Mouse (Mus musculus): Measurements from ENCODE around the gene Ptges3. TPM values are rescaled to one million over a fixed set of nuclear protein-coding genes. Genes with fewer than 3 reads are reported as not detected.

The Ptges3 gene
- total RNA-seq, 2 experiments from 2014 or later = 125 to 132 TPM

GRCm38 (mm10) chr10:128092506-128093495 lies 34.0 kb downstream of the Ptges3 start:
- peak; percentile 89 for DNase-seq

- peak; percentile 41 for DNase-seq
These were observed 34.9 kb downstream of the Ptges3 start for GRCm38 (mm10) chr10:128093496-128094294.

GRCm38 (mm10) chr10:128094340-128094968 lies 35.7 kb downstream of the Ptges3 start:
- peak; percentile 87 for DNase-seq

- no peak for DNase-seq
These were observed 36.4 kb downstream of the Ptges3 start for GRCm38 (mm10) chr10:128095003-128095636.

GRCm38 (mm10) chr10:128096313-128096692 lies 37.5 kb downstream of the Ptges3 start:
- no peak for DNase-seq

GRCm38 (mm10) chr10:128096693-128097586 lies 38.2 kb downstream of the Ptges3 start:
- DNase-seq = peak; percentile 89

- peak; percentile 66 for DNase-seq
These were observed 38.8 kb downstream of the Ptges3 start for GRCm38 (mm10) chr10:128097587-128097971.

- DNase-seq = no peak
These were observed 51.5 kb downstream of the Ptges3 start for GRCm38 (mm10) chr10:128110103-128110761.

- DNase-seq = no peak
These were observed 52.5 kb downstream of the Ptges3 start for GRCm38 (mm10) chr10:128111227-128111626.

GRCm38 (mm10) chr10:128123833-128124232 lies 65.1 kb downstream of the Ptges3 start:
- DNase-seq = no peak

GRCm38 (mm10) chr10:128124831-128125230 lies 66.1 kb downstream of the Ptges3 start:
- DNase-seq = no peak

- DNase-seq = no peak
These were observed 67.2 kb downstream of the Ptges3 start for GRCm38 (mm10) chr10:128125951-128126350.

Small RNAs within 50 kb of the gene (microRNA-seq; reads per million reads assigned to microRNA genes)
- gene Mir677 = 30.4 to 44.6 reads per million in 2 experiments

Other genes starting within 250 kb of the Ptges3 start
- gene Rdh19, start 209.0 kb upstream of the Ptges3 start, total RNA-seq (2021) = not detected
- not detected for gene Rdh16f2, start 192.5 kb upstream of the Ptges3 start, total RNA-seq (2021)
- gene Rdh7, start 170.1 kb upstream of the Ptges3 start, total RNA-seq (2021) = not detected
- not detected for gene Sdr9c7, start 160.4 kb upstream of the Ptges3 start, total RNA-seq (2021)
- gene Hsd17b6, start 51.3 kb upstream of the Ptges3 start, total RNA-seq (2021) = not detected
- 10 to 100 TPM; 30.0 to 31.1 TPM for gene Prim1, start 43.8 kb upstream of the Ptges3 start, total RNA-seq (2021)
- 100 to 1,000 TPM; 738 to 766 TPM for gene Naca, start 23.4 kb upstream of the Ptges3 start, total RNA-seq (2021)
- gene Atp5b, start 24.3 kb downstream of the Ptges3 start, total RNA-seq (2021) = 1,000 to 10,000 TPM; 6,416 to 6,613 TPM
- gene Baz2a, start 32.6 kb downstream of the Ptges3 start, total RNA-seq (2021) = 10 to 100 TPM; 28.0 to 30.0 TPM
- gene Rbms2, start 121.3 kb downstream of the Ptges3 start, total RNA-seq (2021) = 10 to 100 TPM; 95.9 to 97.3 TPM
- 1 to 10 TPM in 1 of 2 experiments, under 1 TPM in 1; 0.48 to 1.2 TPM for gene Gls2, start 135.5 kb downstream of the Ptges3 start, total RNA-seq (2021)
- 10 to 100 TPM; 39.6 to 41.5 TPM for gene Spryd4, start 152.9 kb downstream of the Ptges3 start, total RNA-seq (2021)
- not detected for gene Mip, start 166.9 kb downstream of the Ptges3 start, total RNA-seq (2021)
- gene Timeless, start 173.1 kb downstream of the Ptges3 start, total RNA-seq (2021) = 10 to 100 TPM; 24.5 to 28.7 TPM
- gene Apon, start 195.1 kb downstream of the Ptges3 start, total RNA-seq (2021) = under 1 TPM in 1 of 2 experiments, not detected in 1; 0.29 TPM
- not detected for gene Apof, start 209.7 kb downstream of the Ptges3 start, total RNA-seq (2021)
- gene Stat2, start 211.6 kb downstream of the Ptges3 start, total RNA-seq (2021) = 10 to 100 TPM in 1 of 2 experiments, 1 to 10 TPM in 1; 10.0 TPM
- 1 to 10 TPM; 1.5 to 2.2 TPM for gene Il23a, start 239.8 kb downstream of the Ptges3 start, total RNA-seq (2021)
- gene Pan2, start 244.4 kb downstream of the Ptges3 start, total RNA-seq (2021) = 10 to 100 TPM; 17.6 to 18.1 TPM